Mouse (Mus musculus) embryonic facial prominence, embryonic 11.5 days (tissue): ENCODE measurements around the gene Rfpl4. TPM values are rescaled to one million over a fixed set of nuclear protein-coding genes. Genes with fewer than 3 reads are reported as not detected.

Source experiments
- ATAC-seq: fragments of 200-750 bp; cut with Nextera tagmentation; replicated peaks from 2 replicates; pipeline ENCODE4 v1.8.0; 2017; ENCODE audit warnings: low read depth; ENCODE audit not compliant: insufficient number of reproducible peaks, low FRiP score, low TSS enrichment
- DNase-seq: peaks from one replicate; pipeline ENCODE4 v3.0.0-alpha.2; 2015; ENCODE audit warnings: low spot score
- H3K27ac ChIP-seq: fragments of 300-500 bp; sonication (generic); replicated peaks from 2 replicates; pipeline ENCODE4 v1.5.1; 2014; ENCODE audit warnings: mild to moderate bottlenecking, low read depth, low read length, control low read depth
- H3K27me3 ChIP-seq: fragments of 300-500 bp; sonication (generic); 2 replicates; pipeline ENCODE4 v1.6.1; 2014; ENCODE audit warnings: mild to moderate bottlenecking, low read length, moderate library complexity, mixed read lengths; ENCODE audit not compliant: control insufficient read depth, insufficient read depth
- H3K36me3 ChIP-seq: fragments of 300-500 bp; sonication (generic); replicated peaks from 2 replicates; pipeline ENCODE4 v1.6.1; 2014; ENCODE audit warnings: low read depth, mild to moderate bottlenecking, low read length, moderate library complexity, mixed read lengths; ENCODE audit not compliant: control insufficient read depth, insufficient read depth
- H3K4me1 ChIP-seq: fragments of 300-500 bp; sonication (generic); 2 replicates; pipeline ENCODE4 v1.6.1; 2014; ENCODE audit warnings: low read length, mixed read lengths; ENCODE audit not compliant: control insufficient read depth, insufficient read depth
- H3K4me2 ChIP-seq: fragments of 300-500 bp; sonication (generic); 2 replicates; pipeline ENCODE4 v1.6.1; 2014; ENCODE audit warnings: low read depth, mild to moderate bottlenecking, control low read depth, low read length, moderate library complexity
- H3K4me3 ChIP-seq: fragments of 300-500 bp; sonication (generic); 2 replicates; pipeline ENCODE4 v1.5.1; 2014; ENCODE audit warnings: low read depth, low read length, control low read depth
- H3K9ac ChIP-seq: fragments of 300-500 bp; sonication (generic); replicated peaks from 2 replicates; pipeline ENCODE4 v1.6.1; 2014; ENCODE audit warnings: mild to moderate bottlenecking, control low read depth, low read length
- H3K9me3 ChIP-seq: fragments of 300-500 bp; sonication (generic); replicated peaks from 2 replicates; pipeline ENCODE4 v1.6.1; 2016; ENCODE audit warnings: mild to moderate bottlenecking, low read length, inconsistent platforms, mixed read lengths; ENCODE audit not compliant: control insufficient read depth
- WGBS: fragments of 180-500 bp; shearing (Covaris S2); extraction: QIAGEN DNeasy Blood & Tissue Kit; methylation state at CpG from one replicate; pipeline ENCODE4 v1.1.7; 2014; 5-methylcytosine and 5-hydroxymethylcytosine counted together
- microRNA-seq: library from miRNA; unstranded; fragments of <30 nt; microRNA quantifications from one replicate; pipeline ENCODE4, GENCODE M21; 2016; ENCODE audit warnings: borderline number of aligned reads
- polyA plus RNA-seq: library from polyadenylated mRNA; unstranded; fragments of >200 nt; fragmentation: Nextera tagmentation; extraction: Ambion mirVana; gene quantifications from 2 replicates; pipeline ENCODE4 v1.2.1, GENCODE M21; 2014

Rfpl4 gene
- polyA plus RNA-seq, 1 experiment from 2014 or later = not detected

DNA sequence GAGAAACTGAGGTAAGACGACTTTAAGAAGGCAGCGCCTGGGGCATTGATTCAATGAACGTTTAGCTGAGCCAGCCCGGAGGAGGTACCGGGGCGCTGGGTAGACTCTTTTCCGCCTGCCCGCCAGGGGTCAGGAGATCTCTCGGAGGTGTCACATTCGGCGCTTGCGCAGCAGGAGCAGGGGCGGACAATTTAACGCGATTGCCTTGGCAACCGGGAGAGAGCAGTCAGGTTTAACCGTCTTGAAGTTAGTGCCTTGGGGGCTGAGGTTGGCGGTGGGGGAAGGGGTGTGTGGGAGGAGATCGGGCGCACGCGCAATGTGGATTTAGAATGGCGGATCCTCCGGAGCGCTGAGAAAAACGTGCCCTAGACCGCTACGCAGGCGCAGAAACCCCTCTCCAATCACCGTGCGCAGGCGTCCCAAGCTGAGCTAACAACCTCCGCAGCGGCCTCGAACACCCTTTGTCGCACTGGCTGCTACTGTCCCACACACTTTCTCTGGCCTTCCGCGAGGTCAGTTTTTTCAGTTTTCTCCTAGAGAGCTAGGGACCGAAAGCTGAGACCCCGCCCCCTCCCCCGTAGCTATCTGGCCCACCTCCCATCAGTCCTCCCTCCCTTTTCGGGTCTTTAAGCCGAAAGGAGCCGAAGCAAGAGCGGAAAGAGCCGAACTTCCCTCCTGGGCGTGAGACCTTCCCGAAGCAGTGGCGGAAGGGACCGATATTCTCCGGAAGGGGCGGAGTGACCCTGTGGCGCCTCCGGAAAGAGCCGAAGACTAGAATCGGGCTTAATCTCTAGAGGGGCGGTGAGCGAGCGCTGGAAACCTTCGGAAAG lies 55.6 kb downstream of the Rfpl4 start:
- WGBS = under 1% methylated on average over 60 of the region's 60 CpGs
- peaks cover 6% of the 10 kb centered on the region; the same call in 1 of the 2 replicates for H3K4me1 ChIP-seq
- peak overlapping the region; percentile 82 for H3K4me2 ChIP-seq
- H3K27ac ChIP-seq = peak overlapping the region; percentile 96
- H3K9ac ChIP-seq = peak overlapping the region; percentile 78
- H3K36me3 ChIP-seq = no peaks in the 10 kb centered on the region
- peaks cover 6% of the 10 kb centered on the region for H3K27me3 ChIP-seq
- DNase-seq = peak; percentile 100
- H3K4me3 ChIP-seq = peak overlapping the region; percentile 74
- ATAC-seq = peak; percentile 89
- H3K9me3 ChIP-seq = no peaks in the 10 kb centered on the region

DNA sequence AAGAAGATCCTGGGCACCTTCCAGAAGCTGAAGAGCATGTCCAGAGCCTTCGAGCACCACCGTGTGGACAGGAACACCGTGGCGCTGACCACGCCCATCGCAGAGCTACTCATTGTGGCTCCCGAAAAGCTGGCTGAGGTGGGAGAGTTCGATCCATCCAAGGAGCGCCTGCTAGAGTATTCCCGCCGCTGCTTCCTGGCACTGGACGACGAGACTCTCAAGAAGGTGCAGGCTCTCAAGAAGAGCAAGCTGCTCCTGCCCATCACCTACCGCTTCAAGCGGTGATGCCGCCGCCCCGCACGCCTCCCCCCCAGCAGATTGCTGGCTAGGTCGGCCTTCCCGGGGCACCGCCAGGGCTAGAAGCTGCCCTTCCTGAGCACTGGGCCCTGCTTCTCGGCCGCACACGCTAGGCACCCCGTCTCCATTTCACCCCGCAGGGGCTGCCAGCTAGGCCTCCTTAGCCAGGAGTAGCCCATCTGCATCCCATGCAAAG lies 56.5 kb downstream of the Rfpl4 start:
- peak; percentile 88 for DNase-seq
- H3K36me3 ChIP-seq = no peaks in the 10 kb centered on the region
- peak overlapping the region; percentile 74 for H3K4me3 ChIP-seq
- 3% methylated on average over 27 of the region's 27 CpGs for WGBS
- H3K27ac ChIP-seq = peak overlapping the region; percentile 96
- peak overlapping the region; percentile 78 for H3K9ac ChIP-seq
- H3K4me2 ChIP-seq = peak overlapping the region; percentile 82
- ATAC-seq = no peak
- H3K27me3 ChIP-seq = peaks cover 14% of the 10 kb centered on the region
- H3K4me1 ChIP-seq = peaks cover 6% of the 10 kb centered on the region; the same call in 1 of the 2 replicates
- no peaks in the 10 kb centered on the region for H3K9me3 ChIP-seq

Small RNA genes within 50 kb of the gene (microRNA-seq; reads per million reads assigned to microRNA genes)
- gene Gm26217 = not detected

Other genes starting within 250 kb of the Rfpl4 start
- 2.4 and 2.9 TPM in 2 replicates for gene Isoc2b, start 246.7 kb downstream of the Rfpl4 start, polyA plus RNA-seq
- 0.70 and 0.72 TPM in 2 replicates for gene Isoc2a, start 239.8 kb downstream of the Rfpl4 start, polyA plus RNA-seq
- gene Gm36210, start 210.4 kb downstream of the Rfpl4 start, polyA plus RNA-seq = 0.27 TPM in 1 of 2 replicates, not detected in the other
- gene Zfp628, start 201.7 kb downstream of the Rfpl4 start, polyA plus RNA-seq = 2.5 and 3.6 TPM in 2 replicates
- gene Nat14, start 194.9 kb downstream of the Rfpl4 start, polyA plus RNA-seq = 2.7 and 2.8 TPM in 2 replicates
- gene Ssc5d, start 191.2 kb downstream of the Rfpl4 start, polyA plus RNA-seq = 0.97 and 1.2 TPM in 2 replicates
- gene Sbk2, start 152.5 kb downstream of the Rfpl4 start, polyA plus RNA-seq = 0.21 TPM in 1 of 2 replicates, not detected in the other
- gene Sbk3, start 145.8 kb downstream of the Rfpl4 start, polyA plus RNA-seq = 0.06 TPM in 1 of 2 replicates, not detected in the other
- 25.3 and 28.4 TPM in 2 replicates for gene Zfp579, start 120.8 kb downstream of the Rfpl4 start, polyA plus RNA-seq
- 7.5 and 9.4 TPM in 2 replicates for gene Zfp524, start 102.5 kb downstream of the Rfpl4 start, polyA plus RNA-seq
- gene Fiz1, start 102.3 kb downstream of the Rfpl4 start, polyA plus RNA-seq = 42.5 and 43.0 TPM in 2 replicates
- gene Gm44973, start 101.5 kb downstream of the Rfpl4 start, polyA plus RNA-seq = 0.59 TPM in 1 of 2 replicates, not detected in the other
- gene Zfp865, start 96.6 kb downstream of the Rfpl4 start, polyA plus RNA-seq = 4.5 and 5.9 TPM in 2 replicates
- 14.9 and 15.1 TPM in 2 replicates for gene Ccdc106, start 96.4 kb downstream of the Rfpl4 start, polyA plus RNA-seq
- not detected in 2 replicates for gene 4632433K11Rik, start 82.8 kb downstream of the Rfpl4 start, polyA plus RNA-seq
- 2.7 and 3.3 TPM in 2 replicates for gene Zfp784, start 78.5 kb downstream of the Rfpl4 start, polyA plus RNA-seq
- gene Zfp580, start 65.4 kb downstream of the Rfpl4 start, polyA plus RNA-seq = 25.0 and 32.3 TPM in 2 replicates
- gene U2af2, start 54.8 kb downstream of the Rfpl4 start, polyA plus RNA-seq = 156 and 164 TPM in 2 replicates
- 46.3 and 51.3 TPM in 2 replicates for gene Epn1, start 36.7 kb downstream of the Rfpl4 start, polyA plus RNA-seq
- gene Rasl2-9, start 9.0 kb upstream of the Rfpl4 start, polyA plus RNA-seq = 0.28 and 0.35 TPM in 2 replicates
- gene Vmn1r55, start 32.7 kb upstream of the Rfpl4 start, polyA plus RNA-seq = 0.01 TPM in 1 of 2 replicates, not detected in the other
- not detected in 2 replicates for gene Vmn1r56, start 79.8 kb upstream of the Rfpl4 start, polyA plus RNA-seq
- not detected in 2 replicates for gene Vmn1r57, start 101.5 kb upstream of the Rfpl4 start, polyA plus RNA-seq
- not detected in 2 replicates for gene Gm5065, start 233.6 kb upstream of the Rfpl4 start, polyA plus RNA-seq
- gene Nlrp2, start 234.1 kb upstream of the Rfpl4 start, polyA plus RNA-seq = not detected in 2 replicates